Mouse (Mus musculus) heart, embryonic 12.5 days (tissue): Measurements from ENCODE around the gene Agap1. TPM values are rescaled to one million over a fixed set of nuclear protein-coding genes. Genes with fewer than 3 reads are reported as not detected.

Source experiments
- ATAC-seq: fragments of 200-750 bp; cut with Nextera tagmentation; 2 replicates; pipeline ENCODE4 v1.8.0; 2017; ENCODE audit warnings: moderate TSS enrichment, moderate library complexity; ENCODE audit not compliant: insufficient number of reproducible peaks, low FRiP score
- H3K27ac ChIP-seq: fragments of 300-500 bp; sonication (generic); 2 replicates; pipeline ENCODE4 v1.5.1; 2016; ENCODE audit warnings: mild to moderate bottlenecking, moderate library complexity; ENCODE audit not compliant: poor library complexity, severe bottlenecking
- H3K27me3 ChIP-seq: fragments of 300-500 bp; sonication (generic); replicated peaks from 2 replicates; pipeline ENCODE4 v1.6.1; 2016; ENCODE audit warnings: mild to moderate bottlenecking, moderate library complexity
- H3K36me3 ChIP-seq: fragments of 300-500 bp; sonication (generic); 2 replicates; pipeline ENCODE4 v1.6.1; 2016; ENCODE audit warnings: mild to moderate bottlenecking, moderate library complexity
- H3K4me1 ChIP-seq: fragments of 300-500 bp; sonication (generic); replicated peaks from 2 replicates; pipeline ENCODE4 v1.6.1; 2016; ENCODE audit warnings: mild to moderate bottlenecking
- H3K4me2 ChIP-seq: fragments of 300-500 bp; sonication (generic); 2 replicates; pipeline ENCODE4 v1.6.1; 2016; ENCODE audit warnings: mild to moderate bottlenecking, moderate library complexity
- H3K4me3 ChIP-seq: fragments of 300-500 bp; sonication (generic); 2 replicates; pipeline ENCODE4 v1.5.1; 2016; ENCODE audit warnings: mild to moderate bottlenecking
- H3K9ac ChIP-seq: fragments of 300-500 bp; sonication (generic); 2 replicates; pipeline ENCODE4 v1.6.1; 2016; ENCODE audit warnings: mild to moderate bottlenecking, moderate library complexity
- H3K9me3 ChIP-seq: fragments of 300-500 bp; sonication (generic); replicated peaks from 2 replicates; pipeline ENCODE4 v1.6.1; 2016; ENCODE audit warnings: mild to moderate bottlenecking, moderate library complexity
- WGBS: fragments of 180-500 bp; shearing (Covaris S2); methylation state at CpG from one replicate; pipeline ENCODE4 v1.1.7; 2016; 5-methylcytosine and 5-hydroxymethylcytosine counted together
- polyA plus RNA-seq: library from polyadenylated mRNA; unstranded; fragments of >200 nt; fragmentation: Nextera tagmentation; extraction: Ambion mirVana; gene quantifications from 2 replicates; pipeline ENCODE4 v1.2.1, GENCODE M21; 2016

Gene Agap1
- polyA plus RNA-seq, 1 experiment from 2014 or later: 16.3 TPM

GRCm38 (mm10) chr1:89599983-89600741 is 145.6 kb downstream of the Agap1 start:
- H3K4me1 ChIP-seq: peaks cover 74% of the 10 kb centered on the region
- no peaks in the 10 kb centered on the region for H3K36me3 ChIP-seq
- WGBS: 65% methylated on average over 11 of the region's 11 CpGs
- no peaks in the 10 kb centered on the region for H3K27me3 ChIP-seq
- no peak overlapping the region for H3K4me3 ChIP-seq
- no peaks in the 10 kb centered on the region for H3K9me3 ChIP-seq
- no peak for ATAC-seq
- peak overlapping the region; percentile 42; the same call in 1 of the 2 replicates for H3K4me2 ChIP-seq
- peak overlapping the region; percentile 56; the same call in 1 of the 2 replicates for H3K27ac ChIP-seq
- H3K9ac ChIP-seq: no peak overlapping the region

GRCm38 (mm10) chr1:89601349-89601748 is 146.7 kb downstream of the Agap1 start:
- H3K9ac ChIP-seq: no peak overlapping the region
- H3K4me1 ChIP-seq: peaks cover 64% of the 10 kb centered on the region
- no peaks in the 10 kb centered on the region for H3K27me3 ChIP-seq
- no peaks in the 10 kb centered on the region for H3K36me3 ChIP-seq
- no peaks in the 10 kb centered on the region for H3K9me3 ChIP-seq
- peak overlapping the region; percentile 56; the same call in 1 of the 2 replicates for H3K27ac ChIP-seq
- WGBS: 68% methylated on average over 7 of the region's 7 CpGs
- H3K4me2 ChIP-seq: peak overlapping the region; percentile 42
- no peak overlapping the region for H3K4me3 ChIP-seq
- ATAC-seq: no peak

GRCm38 (mm10) chr1:89602879-89603278 is 148.3 kb downstream of the Agap1 start:
- Histone ChIP-seq H3K4me2 (0 out of 2 replicates have a peak overlapping the region, but pooled peaks have one; percentile 2), H3K9me3 (no peaks in the 10 kb centered on the region), H3K4me3 (no peak overlapping the region), H3K36me3 (no peaks in the 10 kb centered on the region), H3K27ac (0 out of 2 replicates have a peak overlapping the region, but pooled peaks have one; percentile 8), H3K4me1 (peaks cover 58% of the 10 kb centered on the region), H3K27me3 (no peaks in the 10 kb centered on the region), H3K9ac (0 out of 2 replicates have a peak overlapping the region, but pooled peaks have one; percentile 40)
- no peak for ATAC-seq
- WGBS: 36% methylated on average over 7 of the region's 7 CpGs

- Histone ChIP-seq H3K9me3 (no peaks in the 10 kb centered on the region), H3K27ac (no peak overlapping the region), H3K4me2 (no peak overlapping the region), H3K9ac (no peak overlapping the region), H3K27me3 (no peaks in the 10 kb centered on the region), H3K36me3 (peaks cover 18% of the 10 kb centered on the region), H3K4me1 (peaks cover 26% of the 10 kb centered on the region), H3K4me3 (no peak overlapping the region)
- no peak for ATAC-seq
- 34% methylated on average over 5 of the region's 5 CpGs for WGBS
Measured at GRCm38 (mm10) chr1:89606612-89607011, 152.0 kb downstream of the Agap1 start.

GRCm38 (mm10) chr1:89608766-89609165 is 154.2 kb downstream of the Agap1 start:
- Histone ChIP-seq H3K4me1 (peaks cover 18% of the 10 kb centered on the region), H3K36me3 (peaks cover 28% of the 10 kb centered on the region), H3K4me3 (no peak overlapping the region), H3K9me3 (0 out of 2 replicates have a peak, but pooled peaks cover 3% of the 10 kb centered on the region), H3K4me2 (no peak overlapping the region), H3K27me3 (no peaks in the 10 kb centered on the region), H3K27ac (no peak overlapping the region), H3K9ac (no peak overlapping the region)
- 86% methylated on average over 4 of the region's 4 CpGs for WGBS
- no peak for ATAC-seq

- WGBS: 84% methylated on average over 5 of the region's 5 CpGs
Measured at GRCm38 (mm10) chr1:89609964-89610363, 155.4 kb downstream of the Agap1 start.

GRCm38 (mm10) chr1:89611521-89611920 is 156.9 kb downstream of the Agap1 start:
- H3K9ac ChIP-seq: no peak overlapping the region
- no peaks in the 10 kb centered on the region for H3K27me3 ChIP-seq
- peaks cover 28% of the 10 kb centered on the region for H3K36me3 ChIP-seq
- ATAC-seq: no peak
- H3K4me1 ChIP-seq: peaks cover 25% of the 10 kb centered on the region
- H3K9me3 ChIP-seq: 0 out of 2 replicates have a peak, but pooled peaks cover 3% of the 10 kb centered on the region
- H3K4me3 ChIP-seq: no peak overlapping the region
- H3K4me2 ChIP-seq: no peak overlapping the region
- WGBS: 90% methylated on average over 6 of the region's 6 CpGs
- H3K27ac ChIP-seq: no peak overlapping the region

More at GRCm38 (mm10) chr1:89609964-89610363, 155.4 kb downstream of the Agap1 start:
- no peak overlapping the region for H3K4me3 ChIP-seq
- peaks cover 17% of the 10 kb centered on the region for H3K4me1 ChIP-seq
- no peak overlapping the region for H3K9ac ChIP-seq
- 0 out of 2 replicates have a peak, but pooled peaks cover 3% of the 10 kb centered on the region for H3K9me3 ChIP-seq
- no peak overlapping the region for H3K4me2 ChIP-seq
- no peak for ATAC-seq
- H3K36me3 ChIP-seq: peaks cover 28% of the 10 kb centered on the region
- H3K27me3 ChIP-seq: no peaks in the 10 kb centered on the region
- H3K27ac ChIP-seq: no peak overlapping the region

GRCm38 (mm10) chr1:89613234-89613870 is 158.7 kb downstream of the Agap1 start:
- peak overlapping the region; percentile 58; the same call in 1 of the 2 replicates for H3K27ac ChIP-seq
- ATAC-seq: 0 out of 2 replicates have a peak, but pooled peaks have one; percentile 16

GRCm38 (mm10) chr1:89616556-89616955 is 161.9 kb downstream of the Agap1 start:
- Histone ChIP-seq H3K27me3 (no peaks in the 10 kb centered on the region), H3K4me1 (peaks cover 71% of the 10 kb centered on the region), H3K27ac (no peak overlapping the region), H3K4me2 (no peak overlapping the region), H3K36me3 (peaks cover 10% of the 10 kb centered on the region), H3K9ac (no peak overlapping the region), H3K9me3 (0 out of 2 replicates have a peak, but pooled peaks cover 3% of the 10 kb centered on the region), H3K4me3 (no peak overlapping the region)
- 56% methylated on average over 6 of the region's 6 CpGs for WGBS
- ATAC-seq: no peak

More at GRCm38 (mm10) chr1:89613234-89613870, 158.7 kb downstream of the Agap1 start:
- H3K4me3 ChIP-seq: no peak overlapping the region
- no peaks in the 10 kb centered on the region for H3K27me3 ChIP-seq
- WGBS: 54% methylated on average over 5 of the region's 5 CpGs
- no peak overlapping the region for H3K4me2 ChIP-seq
- H3K36me3 ChIP-seq: peaks cover 28% of the 10 kb centered on the region
- peaks cover 40% of the 10 kb centered on the region for H3K4me1 ChIP-seq
- H3K9ac ChIP-seq: peak overlapping the region; percentile 13; the same call in 1 of the 2 replicates
- 0 out of 2 replicates have a peak, but pooled peaks cover 3% of the 10 kb centered on the region for H3K9me3 ChIP-seq

GRCm38 (mm10) chr1:89617336-89617735 is 162.7 kb downstream of the Agap1 start:
- Histone ChIP-seq H3K27ac (no peak overlapping the region), H3K4me1 (peaks cover 77% of the 10 kb centered on the region), H3K4me3 (no peak overlapping the region), H3K9me3 (no peaks in the 10 kb centered on the region), H3K9ac (no peak overlapping the region), H3K36me3 (peaks cover 3% of the 10 kb centered on the region; the same call in 1 of the 2 replicates), H3K4me2 (no peak overlapping the region), H3K27me3 (no peaks in the 10 kb centered on the region)
- ATAC-seq: no peak
- 82% methylated on average over 9 of the region's 9 CpGs for WGBS

- H3K27ac ChIP-seq: peak overlapping the region; percentile 46; the same call in 1 of the 2 replicates
Measured at GRCm38 (mm10) chr1:89619963-89620362, 165.4 kb downstream of the Agap1 start.

More at GRCm38 (mm10) chr1:89619963-89620362, 165.4 kb downstream of the Agap1 start:
- no peak for ATAC-seq
- Histone ChIP-seq H3K4me3 (no peak overlapping the region), H3K4me1 (peaks cover 83% of the 10 kb centered on the region), H3K36me3 (no peaks in the 10 kb centered on the region), H3K27me3 (no peaks in the 10 kb centered on the region), H3K9ac (no peak overlapping the region), H3K4me2 (no peak overlapping the region), H3K9me3 (no peaks in the 10 kb centered on the region)
- 62% methylated on average over 2 of the region's 2 CpGs for WGBS
